Mouse (Mus musculus) olfactory bulb, adult 2 months (tissue): ENCODE measurements around the gene Lypla2.

ENCODE experiments used
- CTCF ChIP-seq: fragments of 200-500 bp; IDR thresholded peaks from 2 replicates; pipeline ENCODE4 v1.5.1; 2012; ENCODE audit warnings: low read depth, mild to moderate bottlenecking, low read length, moderate library complexity; ENCODE audit not compliant: insufficient read depth
- POLR2A ChIP-seq: fragments of 200-500 bp; IDR thresholded peaks from 2 replicates; pipeline ENCODE4 v1.6.1; 2012; ENCODE audit warnings: mild to moderate bottlenecking, low read depth, low read length, moderate library complexity; ENCODE audit not compliant: insufficient read depth

- TF ChIP-seq CTCF (no peak), POLR2A (no peak)
These were observed 44.0 kb downstream of the Lypla2 start for GRCm38 (mm10) chr4:135928376-135928775.
